Mouse (Mus musculus): Measurements from ENCODE around the gene Lmntd1. TPM values are rescaled to one million over a fixed set of nuclear protein-coding genes. Genes with fewer than 3 reads are reported as not detected.

The Lmntd1 gene
- total RNA-seq (2021): under 1 TPM in 1 of 2 experiments, not detected in 1; 0.10 TPM
- long read RNA-seq, experiment 1: 0 reads
- long read RNA-seq, experiment 2: 0 reads

- intact Hi-C loops (cut with DNase I): no loop called here
- Histone ChIP-seq H3K4me3 (no peak within 1 kb of the TSS), H3K27ac (no peak within 1 kb of the TSS)
- no peak for DNase-seq
- no peak for TF ChIP-seq CTCF (IDR thresholded peaks at IDR 0.05)
These were observed at the start of gene Lmntd1 for GRCm38 (mm10) chr6:145614219-145614618. Lmntd1 (minus strand) TSS chr6:145614319.

GRCm38 (mm10) chr6:145660943-145661342 lies 46.8 kb upstream of the Lmntd1 start:
- Histone ChIP-seq H3K4me3 (no peak overlapping the region), H3K27ac (no peak overlapping the region)
- no peak for TF ChIP-seq CTCF (IDR thresholded peaks at IDR 0.05)
- intact Hi-C loops (cut with DNase I): no loop called here
- no peak for DNase-seq

GRCm38 (mm10) chr6:145659116-145659515 lies 45.0 kb upstream of the Lmntd1 start:
- Histone ChIP-seq H3K4me3 (no peak overlapping the region), H3K27ac (no peak overlapping the region)
- no peak for TF ChIP-seq CTCF (IDR thresholded peaks at IDR 0.05)
- DNase-seq: no peak
- intact Hi-C loops (cut with DNase I): no loop called here

- peak; percentile 35; the same call in 1 of the 2 replicates for TF ChIP-seq CTCF (IDR thresholded peaks at IDR 0.05)
- H3K27ac ChIP-seq: no peak overlapping the region
These were observed 42.8 kb upstream of the Lmntd1 start for GRCm38 (mm10) chr6:145656740-145657591.

GRCm38 (mm10) chr6:145655678-145656077 lies 41.6 kb upstream of the Lmntd1 start:
- peak; percentile 18; the same call in 1 of the 2 replicates for TF ChIP-seq CTCF (IDR thresholded peaks at IDR 0.05)

More at GRCm38 (mm10) chr6:145656740-145657591, 42.8 kb upstream of the Lmntd1 start:
- H3K4me3 ChIP-seq: no peak overlapping the region
- intact Hi-C loops (cut with DNase I): no loop called here
- no peak for DNase-seq

GRCm38 (mm10) chr6:145654062-145654836 lies 40.1 kb upstream of the Lmntd1 start:
- Histone ChIP-seq H3K4me3 (no peak overlapping the region), H3K27ac (no peak overlapping the region)
- DNase-seq: no peak
- intact Hi-C loops (cut with DNase I): no loop called here
- no peak for TF ChIP-seq CTCF (IDR thresholded peaks at IDR 0.05)

More at GRCm38 (mm10) chr6:145655678-145656077, 41.6 kb upstream of the Lmntd1 start:
- intact Hi-C loops (cut with DNase I): no loop called here
- DNase-seq: no peak
- H3K27ac ChIP-seq: no peak overlapping the region
- no peak overlapping the region for H3K4me3 ChIP-seq

- TF ChIP-seq CTCF (IDR thresholded peaks at IDR 0.05): no peak
- DNase-seq: no peak
- Histone ChIP-seq H3K4me3 (no peak overlapping the region), H3K27ac (no peak overlapping the region)
- intact Hi-C loops (cut with DNase I): no loop called here
These were observed 39.5 kb upstream of the Lmntd1 start for GRCm38 (mm10) chr6:145653626-145654025.

- no peak for DNase-seq
- TF ChIP-seq CTCF (IDR thresholded peaks at IDR 0.05): no peak
- intact Hi-C loops (cut with DNase I): no loop called here
- Histone ChIP-seq H3K27ac (no peak overlapping the region), H3K4me3 (no peak overlapping the region)
These were observed 38.9 kb upstream of the Lmntd1 start for GRCm38 (mm10) chr6:145652986-145653385.

GRCm38 (mm10) chr6:145651976-145652375 lies 37.9 kb upstream of the Lmntd1 start:
- DNase-seq: no peak
- Histone ChIP-seq H3K27ac (no peak overlapping the region), H3K4me3 (no peak overlapping the region)
- intact Hi-C loops (cut with DNase I): no loop called here
- TF ChIP-seq CTCF (IDR thresholded peaks at IDR 0.05): no peak

- TF ChIP-seq CTCF (IDR thresholded peaks at IDR 0.05): no peak
- Histone ChIP-seq H3K4me3 (no peak overlapping the region), H3K27ac (peak overlapping the region; percentile 13; the same call in 1 of the 2 replicates)
- DNase-seq: no peak
- intact Hi-C loops (cut with DNase I): no loop called here
These were observed 26.9 kb upstream of the Lmntd1 start for GRCm38 (mm10) chr6:145640971-145641506.

GRCm38 (mm10) chr6:145638248-145638647 lies 24.1 kb upstream of the Lmntd1 start:
- DNase-seq: no peak
- TF ChIP-seq CTCF (IDR thresholded peaks at IDR 0.05): no peak
- H3K4me3 ChIP-seq: no peak overlapping the region
- H3K27ac ChIP-seq: no peak overlapping the region
- intact Hi-C loops (cut with DNase I): no loop called here

GRCm38 (mm10) chr6:145636682-145637081 lies 22.6 kb upstream of the Lmntd1 start:
- TF ChIP-seq CTCF (IDR thresholded peaks at IDR 0.05): no peak
- no peak overlapping the region for H3K27ac ChIP-seq

GRCm38 (mm10) chr6:145634454-145634853 lies 20.3 kb upstream of the Lmntd1 start:
- no peak for DNase-seq
- no peak overlapping the region for H3K4me3 ChIP-seq
- TF ChIP-seq CTCF (IDR thresholded peaks at IDR 0.05): no peak
- H3K27ac ChIP-seq: no peak overlapping the region
- intact Hi-C loops (cut with DNase I): no loop called here

More at GRCm38 (mm10) chr6:145636682-145637081, 22.6 kb upstream of the Lmntd1 start:
- no peak overlapping the region for H3K4me3 ChIP-seq
- DNase-seq: no peak
- intact Hi-C loops (cut with DNase I): no loop called here
